Mouse (Mus musculus): ENCODE data around the gene Fam76a. TPM values are rescaled to one million over a fixed set of nuclear protein-coding genes. Genes with fewer than 3 reads are reported as not detected.

Gene Fam76a
- polyA plus RNA-seq, 1 experiment, result 15.0 TPM

- H3K27ac ChIP-seq (ENCODE audit: control insufficient read depth, insufficient read depth, low read length), result no peak overlapping the region
Observed at GRCm38 (mm10) chr4:132963436-132963835, 41.1 kb upstream of the Fam76a start.

GRCm38 (mm10) chr4:132962628-132963027, 40.3 kb upstream of the Fam76a start:
- Histone ChIP-seq H3K36me3 (ENCODE audit: control insufficient read depth, insufficient read depth, low read length) (no peaks in the 10 kb centered on the region), H3K27me3 (ENCODE audit: control insufficient read depth, insufficient read depth, low read length) (no peaks in the 10 kb centered on the region), H3K4me1 (replicated peaks; ENCODE audit: control insufficient read depth, insufficient read depth, low read length) (peaks cover 27% of the 10 kb centered on the region), H3K27ac (ENCODE audit: control insufficient read depth, insufficient read depth, low read length) (no peak overlapping the region), H3K4me3 (ENCODE audit: control insufficient read depth, insufficient read depth, low read length) (no peak overlapping the region)
- 61% methylated on average over 4 of the region's 4 CpGs for WGBS
- no peak for DNase-seq
- TF ChIP-seq POLR2A (IDR thresholded peaks at IDR 0.05; ENCODE audit: control insufficient read depth, extremely low read depth, insufficient read depth, low read length, poor library complexity), result no peak
- no peak for TF ChIP-seq CTCF (IDR thresholded peaks at IDR 0.05; ENCODE audit: borderline replicate concordance, control insufficient read depth, extremely low read depth, insufficient read depth, low read length, poor library complexity)

More at GRCm38 (mm10) chr4:132963436-132963835, 41.1 kb upstream of the Fam76a start:
- peaks cover 33% of the 10 kb centered on the region for H3K4me1 ChIP-seq (replicated peaks; ENCODE audit: control insufficient read depth, insufficient read depth, low read length)
- WGBS, result 93% methylated on average over 2 of the region's 2 CpGs
- no peaks in the 10 kb centered on the region for H3K27me3 ChIP-seq (ENCODE audit: control insufficient read depth, insufficient read depth, low read length)
- no peak for DNase-seq
- TF ChIP-seq POLR2A (IDR thresholded peaks at IDR 0.05; ENCODE audit: control insufficient read depth, extremely low read depth, insufficient read depth, low read length, poor library complexity) (no peak), CTCF (IDR thresholded peaks at IDR 0.05; ENCODE audit: borderline replicate concordance, control insufficient read depth, extremely low read depth, insufficient read depth, low read length, poor library complexity) (no peak)
- H3K36me3 ChIP-seq (ENCODE audit: control insufficient read depth, insufficient read depth, low read length), result no peaks in the 10 kb centered on the region
- no peak overlapping the region for H3K4me3 ChIP-seq (ENCODE audit: control insufficient read depth, insufficient read depth, low read length)

GRCm38 (mm10) chr4:132961866-132962265, 39.5 kb upstream of the Fam76a start:
- H3K27me3 ChIP-seq (ENCODE audit: control insufficient read depth, insufficient read depth, low read length), result no peaks in the 10 kb centered on the region
- no peaks in the 10 kb centered on the region for H3K36me3 ChIP-seq (ENCODE audit: control insufficient read depth, insufficient read depth, low read length)
- H3K4me3 ChIP-seq (ENCODE audit: control insufficient read depth, insufficient read depth, low read length), result no peak overlapping the region
- H3K27ac ChIP-seq (ENCODE audit: control insufficient read depth, insufficient read depth, low read length), result no peak overlapping the region
- peaks cover 27% of the 10 kb centered on the region for H3K4me1 ChIP-seq (replicated peaks; ENCODE audit: control insufficient read depth, insufficient read depth, low read length)
- no peak for TF ChIP-seq CTCF (IDR thresholded peaks at IDR 0.05; ENCODE audit: borderline replicate concordance, control insufficient read depth, extremely low read depth, insufficient read depth, low read length, poor library complexity)
- no peak for TF ChIP-seq POLR2A (IDR thresholded peaks at IDR 0.05; ENCODE audit: control insufficient read depth, extremely low read depth, insufficient read depth, low read length, poor library complexity)
- 94% methylated on average over 5 of the region's 5 CpGs for WGBS
- no peak for DNase-seq

- no peak overlapping the region for H3K4me3 ChIP-seq (ENCODE audit: control insufficient read depth, insufficient read depth, low read length)
- no peak for DNase-seq
- no peak overlapping the region for H3K27ac ChIP-seq (ENCODE audit: control insufficient read depth, insufficient read depth, low read length)
Observed at GRCm38 (mm10) chr4:132960864-132961639, 38.7 kb upstream of the Fam76a start.

GRCm38 (mm10) chr4:132960313-132960712, 38.0 kb upstream of the Fam76a start:
- no peak overlapping the region for H3K4me3 ChIP-seq (ENCODE audit: control insufficient read depth, insufficient read depth, low read length)

More at GRCm38 (mm10) chr4:132960864-132961639, 38.7 kb upstream of the Fam76a start:
- no peak for TF ChIP-seq CTCF (IDR thresholded peaks at IDR 0.05; ENCODE audit: borderline replicate concordance, control insufficient read depth, extremely low read depth, insufficient read depth, low read length, poor library complexity)
- no peak for TF ChIP-seq POLR2A (IDR thresholded peaks at IDR 0.05; ENCODE audit: control insufficient read depth, extremely low read depth, insufficient read depth, low read length, poor library complexity)
- Histone ChIP-seq H3K27me3 (ENCODE audit: control insufficient read depth, insufficient read depth, low read length) (no peaks in the 10 kb centered on the region), H3K4me1 (replicated peaks; ENCODE audit: control insufficient read depth, insufficient read depth, low read length) (peaks cover 27% of the 10 kb centered on the region), H3K36me3 (ENCODE audit: control insufficient read depth, insufficient read depth, low read length) (no peaks in the 10 kb centered on the region)
- 76% methylated on average over 13 of the region's 13 CpGs for WGBS

GRCm38 (mm10) chr4:132959679-132960045, 37.3 kb upstream of the Fam76a start:
- Histone ChIP-seq H3K27me3 (ENCODE audit: control insufficient read depth, insufficient read depth, low read length) (no peaks in the 10 kb centered on the region), H3K36me3 (ENCODE audit: control insufficient read depth, insufficient read depth, low read length) (no peaks in the 10 kb centered on the region), H3K4me3 (ENCODE audit: control insufficient read depth, insufficient read depth, low read length) (no peak overlapping the region), H3K4me1 (replicated peaks; ENCODE audit: control insufficient read depth, insufficient read depth, low read length) (peaks cover 24% of the 10 kb centered on the region), H3K27ac (ENCODE audit: control insufficient read depth, insufficient read depth, low read length) (0 out of 2 replicates have a peak overlapping the region, but pooled peaks have one; percentile 1)
- DNase-seq, result no peak
- TF ChIP-seq POLR2A (IDR thresholded peaks at IDR 0.05; ENCODE audit: control insufficient read depth, extremely low read depth, insufficient read depth, low read length, poor library complexity), result no peak
- WGBS, result 82% methylated on average over 3 of the region's 3 CpGs

More at GRCm38 (mm10) chr4:132960313-132960712, 38.0 kb upstream of the Fam76a start:
- Histone ChIP-seq H3K27me3 (ENCODE audit: control insufficient read depth, insufficient read depth, low read length) (no peaks in the 10 kb centered on the region), H3K36me3 (ENCODE audit: control insufficient read depth, insufficient read depth, low read length) (no peaks in the 10 kb centered on the region), H3K27ac (ENCODE audit: control insufficient read depth, insufficient read depth, low read length) (no peak overlapping the region), H3K4me1 (replicated peaks; ENCODE audit: control insufficient read depth, insufficient read depth, low read length) (peaks cover 27% of the 10 kb centered on the region)
- no peak for DNase-seq
- no peak for TF ChIP-seq CTCF (IDR thresholded peaks at IDR 0.05; ENCODE audit: borderline replicate concordance, control insufficient read depth, extremely low read depth, insufficient read depth, low read length, poor library complexity)
- TF ChIP-seq POLR2A (IDR thresholded peaks at IDR 0.05; ENCODE audit: control insufficient read depth, extremely low read depth, insufficient read depth, low read length, poor library complexity), result no peak
- WGBS, result 93% methylated on average over 5 of the region's 5 CpGs
